ENCODE assay signal across 38 mouse cellular contexts in the genomic region with DNA sequence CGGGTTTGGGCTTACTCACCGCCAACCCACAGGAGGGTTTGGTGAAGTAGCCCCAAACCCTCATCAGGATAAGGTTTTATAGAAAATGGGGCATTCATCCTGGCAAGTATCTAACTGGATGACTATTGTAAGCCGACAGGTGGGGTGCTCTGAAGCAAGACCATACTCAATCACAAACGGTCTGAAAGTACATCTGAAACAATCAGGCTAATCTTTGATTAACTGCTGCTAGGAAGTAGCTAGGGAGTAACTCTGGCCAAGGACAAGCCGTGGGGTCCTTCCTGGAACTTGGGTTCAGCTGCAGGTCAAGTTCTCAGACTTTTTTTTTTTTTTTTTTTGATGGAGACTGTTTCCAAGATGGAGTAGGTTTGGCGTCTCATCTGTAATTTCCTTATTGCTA. TPM values are rescaled to one million over a fixed set of nuclear protein-coding genes. Genes with fewer than 3 reads are reported as not detected.
"Had no signal": no experiment of that assay in that cellular context is flagged by ENCODE, and none has a peak within 500 bp of the region (broad histone marks: within the 10 kb centered on the region; RNA-seq: fewer than 3 reads in every experiment).

No protein-coding gene starts in this region.

- H3K27ac ChIP-seq: embryonic facial prominence, embryonic 12.5 days; embryonic facial prominence, embryonic 13.5 days; embryonic facial prominence, embryonic 15.5 days; forebrain, embryonic 10.5 days; forebrain, embryonic 12.5 days; forebrain, embryonic 13.5 days; forebrain, embryonic 15.5 days; gastrocnemius, adult 2 months; heart, adult 2 months; heart, embryonic 10.5 days had no signal

- H3K9me3 ChIP-seq: embryonic facial prominence, embryonic 12.5 days; embryonic facial prominence, embryonic 13.5 days; embryonic facial prominence, embryonic 15.5 days; forebrain, embryonic 10.5 days; forebrain, embryonic 12.5 days; forebrain, embryonic 13.5 days; forebrain, embryonic 15.5 days; heart, embryonic 10.5 days had no signal

- H3K36me3 ChIP-seq: embryonic facial prominence, embryonic 12.5 days; embryonic facial prominence, embryonic 13.5 days; embryonic facial prominence, embryonic 15.5 days; forebrain, embryonic 15.5 days; heart, embryonic 10.5 days had no signal

- H3K4me3 ChIP-seq: embryonic facial prominence, embryonic 12.5 days; embryonic facial prominence, embryonic 13.5 days; embryonic facial prominence, embryonic 15.5 days; erythroblast, embryonic 14.5 days; forebrain, embryonic 10.5 days; forebrain, embryonic 12.5 days; forebrain, embryonic 13.5 days; forebrain, embryonic 15.5 days; gastrocnemius, adult 2 months; heart, adult 2 months; heart, embryonic 10.5 days had no signal

- H3K9ac ChIP-seq: embryonic facial prominence, embryonic 12.5 days; embryonic facial prominence, embryonic 13.5 days; embryonic facial prominence, embryonic 15.5 days; forebrain, embryonic 12.5 days; forebrain, embryonic 13.5 days; forebrain, embryonic 15.5 days; forebrain, postnatal 0 days had no signal

- ATAC-seq: forebrain, embryonic 13.5 days; forebrain, embryonic 14.5 days; forebrain, embryonic 16.5 days; forebrain, postnatal 0 days had no signal

- DNase-seq: cerebellum, adult 9-11 months; cerebellum, postnatal 10 days; cerebellum, postnatal 14 days; cerebellum, postnatal 25 days; cerebellum, postnatal 36 days; embryo, embryonic 11 days; forebrain, postnatal 0 days; gastrocnemius, adult 2 months; gastrocnemius, postnatal 10 days; gastrocnemius, postnatal 14 days; gastrocnemius, postnatal 25 days; gastrocnemius, postnatal 36 days; heart, adult 11 months; heart, adult 18-20 months; heart, adult 2 months had no signal

RNA-seq across cellular contexts. Expression of gene Gm11037, which starts 34.7 kb away (rescaled TPM):
- total RNA-seq: common myeloid progenitor, adult 5-6 weeks; forebrain, postnatal 0 days; gastrocnemius, adult 18-20 months; gastrocnemius, adult 2 months; gastrocnemius, adult 8-10 months; gastrocnemius, postnatal 10 days; gastrocnemius, postnatal 14 days; gastrocnemius, postnatal 25 days; gastrocnemius, postnatal 36 days; gastrocnemius, postnatal 4 days; granulocyte monocyte progenitor cell, adult 5-6 weeks; heart, adult 18-20 months; heart, adult 2 months; heart, adult 8-10 months had no signal
- polyA plus RNA-seq: cortical plate, adult 2 months; embryonic facial prominence, embryonic 11.5 days; embryonic facial prominence, embryonic 12.5 days; embryonic facial prominence, embryonic 13.5 days; embryonic facial prominence, embryonic 14.5 days; embryonic facial prominence, embryonic 15.5 days; erythroblast, embryonic 14.5 days; forebrain, embryonic 10.5 days; forebrain, embryonic 11.5 days; forebrain, embryonic 12.5 days; forebrain, embryonic 13.5 days; forebrain, embryonic 14.5 days; forebrain, embryonic 15.5 days; forebrain, embryonic 16.5 days; forebrain, postnatal 0 days; frontal cortex, adult 2 months; gonadal fat pad, adult 2 months; heart, adult 2 months; heart, embryonic 10.5 days had no signal
